Mouse (Mus musculus) hindbrain, embryonic 10.5 days (tissue): ENCODE measurements at regions not wholly inside any gene's neighbourhood (a gene's known extent, or its start where the extent isn't known, plus 50 kb on each side); places are given as distances from the start of the nearest gene placed in this dataset.

Experiments used
- DNase-seq: peaks from one replicate; pipeline ENCODE4 v3.0.0-alpha.2; 2017; ENCODE audit warnings: low spot score
- H3K27ac ChIP-seq: fragments of 300-500 bp; sonication (generic); 2 replicates; pipeline ENCODE4 v1.5.1; 2016; ENCODE audit warnings: mild to moderate bottlenecking, moderate library complexity
- H3K27me3 ChIP-seq: fragments of 300-500 bp; sonication (generic); 2 replicates; pipeline ENCODE4 v1.6.1; 2016; ENCODE audit warnings: mild to moderate bottlenecking; ENCODE audit not compliant: poor library complexity, insufficient read depth, severe bottlenecking
- H3K36me3 ChIP-seq: fragments of 300-500 bp; sonication (generic); 2 replicates; pipeline ENCODE4 v1.6.1; 2016; ENCODE audit warnings: mild to moderate bottlenecking, moderate library complexity
- H3K4me1 ChIP-seq: fragments of 300-500 bp; sonication (generic); replicated peaks from 2 replicates; pipeline ENCODE4 v1.6.1; 2016; ENCODE audit warnings: mild to moderate bottlenecking
- H3K4me3 ChIP-seq: fragments of 300-500 bp; sonication (generic); 2 replicates; pipeline ENCODE4 v1.5.1; 2016; ENCODE audit warnings: mild to moderate bottlenecking, moderate library complexity
- H3K9me3 ChIP-seq: fragments of 300-500 bp; sonication (generic); 2 replicates; pipeline ENCODE4 v1.6.1; 2016; ENCODE audit warnings: mild to moderate bottlenecking, moderate library complexity
- WGBS: fragments of 180-500 bp; shearing (Covaris S2); methylation state at CpG from one replicate; pipeline ENCODE4 v1.1.7; 2016; 5-methylcytosine and 5-hydroxymethylcytosine counted together

GRCm38 (mm10) chr13:107618369-107618771 is 425.9 kb upstream of the Smim15 start:
- DNase-seq = peak; percentile 38
- Histone ChIP-seq H3K9me3 (peaks cover 4% of the 10 kb centered on the region; the same call in 1 of the 2 replicates), H3K4me1 (peaks cover 42% of the 10 kb centered on the region), H3K27me3 (peaks cover 34% of the 10 kb centered on the region), H3K4me3 (peak overlapping the region; percentile 30; the same call in 1 of the 2 replicates), H3K36me3 (no peaks in the 10 kb centered on the region), H3K27ac (peak overlapping the region; percentile 79; the same call in 1 of the 2 replicates)
- 17% methylated on average over 8 of the region's 8 CpGs for WGBS

GRCm38 (mm10) chr13:107617582-107617981 is 426.7 kb upstream of the Smim15 start:
- no peak for DNase-seq
- Histone ChIP-seq H3K4me3 (no peak overlapping the region), H3K9me3 (peaks cover 9% of the 10 kb centered on the region; the same call in 1 of the 2 replicates), H3K4me1 (peaks cover 42% of the 10 kb centered on the region), H3K27me3 (peaks cover 31% of the 10 kb centered on the region), H3K36me3 (no peaks in the 10 kb centered on the region), H3K27ac (no peak overlapping the region)
- 36% methylated on average over 2 of the region's 2 CpGs for WGBS

- WGBS = 75% methylated on average over 4 of the region's 4 CpGs
- Histone ChIP-seq H3K4me1 (peaks cover 42% of the 10 kb centered on the region), H3K9me3 (peaks cover 9% of the 10 kb centered on the region; the same call in 1 of the 2 replicates), H3K36me3 (no peaks in the 10 kb centered on the region), H3K4me3 (no peak overlapping the region), H3K27me3 (peaks cover 23% of the 10 kb centered on the region), H3K27ac (no peak overlapping the region)
- no peak for DNase-seq
Observed at GRCm38 (mm10) chr13:107616775-107617174, 427.5 kb upstream of the Smim15 start.

GRCm38 (mm10) chr13:107608996-107609503 is 435.2 kb upstream of the Smim15 start:
- 84% methylated on average over 3 of the region's 3 CpGs for WGBS
- no peak for DNase-seq
- Histone ChIP-seq H3K4me1 (no peaks in the 10 kb centered on the region), H3K4me3 (no peak overlapping the region), H3K27ac (no peak overlapping the region), H3K9me3 (0 out of 2 replicates have a peak, but pooled peaks cover 5% of the 10 kb centered on the region), H3K36me3 (no peaks in the 10 kb centered on the region), H3K27me3 (0 out of 2 replicates have a peak, but pooled peaks cover 3% of the 10 kb centered on the region)

GRCm38 (mm10) chr13:107607294-107607693 is 437.0 kb upstream of the Smim15 start:
- WGBS = 81% methylated on average over 4 of the region's 4 CpGs

GRCm38 (mm10) chr13:107602149-107602548 is 442.1 kb upstream of the Smim15 start:
- Histone ChIP-seq H3K27ac (no peak overlapping the region), H3K27me3 (0 out of 2 replicates have a peak, but pooled peaks cover 3% of the 10 kb centered on the region), H3K4me3 (no peak overlapping the region), H3K4me1 (peaks cover 42% of the 10 kb centered on the region), H3K9me3 (peaks cover 13% of the 10 kb centered on the region), H3K36me3 (no peaks in the 10 kb centered on the region)
- no peak for DNase-seq
- 89% methylated on average over 5 of the region's 5 CpGs for WGBS

More at GRCm38 (mm10) chr13:107607294-107607693, 437.0 kb upstream of the Smim15 start:
- H3K27me3 ChIP-seq = no peaks in the 10 kb centered on the region
- H3K4me1 ChIP-seq = no peaks in the 10 kb centered on the region
- no peak overlapping the region for H3K27ac ChIP-seq
- no peak overlapping the region for H3K4me3 ChIP-seq
- no peaks in the 10 kb centered on the region for H3K36me3 ChIP-seq
- peaks cover 13% of the 10 kb centered on the region for H3K9me3 ChIP-seq
- no peak for DNase-seq

- H3K27me3 ChIP-seq = 0 out of 2 replicates have a peak, but pooled peaks cover 3% of the 10 kb centered on the region
- peak; percentile 20 for DNase-seq
- H3K36me3 ChIP-seq = no peaks in the 10 kb centered on the region
- peaks cover 43% of the 10 kb centered on the region for H3K4me1 ChIP-seq
- 84% methylated on average over 4 of the region's 4 CpGs for WGBS
- H3K27ac ChIP-seq = peak overlapping the region; percentile 80
- peaks cover 13% of the 10 kb centered on the region for H3K9me3 ChIP-seq
- peak overlapping the region; percentile 26; the same call in 1 of the 2 replicates for H3K4me3 ChIP-seq
Observed at GRCm38 (mm10) chr13:107601132-107601439, 443.2 kb upstream of the Smim15 start.

GRCm38 (mm10) chr13:107600331-107601131 is 443.7 kb upstream of the Smim15 start:
- H3K9me3 ChIP-seq = peaks cover 13% of the 10 kb centered on the region
- H3K27me3 ChIP-seq = 0 out of 2 replicates have a peak, but pooled peaks cover 3% of the 10 kb centered on the region
- no peaks in the 10 kb centered on the region for H3K36me3 ChIP-seq
- H3K27ac ChIP-seq = peak overlapping the region; percentile 80
- peak; percentile 69 for DNase-seq
- H3K4me1 ChIP-seq = peaks cover 45% of the 10 kb centered on the region
- peak overlapping the region; percentile 26 for H3K4me3 ChIP-seq
- WGBS = 30% methylated on average over 22 of the region's 22 CpGs

- Histone ChIP-seq H3K9me3 (peaks cover 13% of the 10 kb centered on the region), H3K27me3 (0 out of 2 replicates have a peak, but pooled peaks cover 3% of the 10 kb centered on the region), H3K36me3 (no peaks in the 10 kb centered on the region), H3K27ac (peak overlapping the region; percentile 46), H3K4me3 (no peak overlapping the region), H3K4me1 (peaks cover 55% of the 10 kb centered on the region)
- DNase-seq = no peak
- WGBS = 44% methylated on average over 4 of the region's 4 CpGs
Observed at GRCm38 (mm10) chr13:107599094-107599644, 445.1 kb upstream of the Smim15 start.

- peak; percentile 49 for DNase-seq
- peaks cover 61% of the 10 kb centered on the region for H3K4me1 ChIP-seq
- WGBS = 20% methylated on average over 1 of the region's 1 CpGs
Observed at GRCm38 (mm10) chr13:107598391-107598790, 445.9 kb upstream of the Smim15 start.

GRCm38 (mm10) chr13:107597217-107597616 is 447.0 kb upstream of the Smim15 start:
- Histone ChIP-seq H3K4me1 (peaks cover 61% of the 10 kb centered on the region), H3K27ac (no peak overlapping the region), H3K9me3 (no peaks in the 10 kb centered on the region), H3K36me3 (no peaks in the 10 kb centered on the region), H3K27me3 (0 out of 2 replicates have a peak, but pooled peaks cover 3% of the 10 kb centered on the region), H3K4me3 (no peak overlapping the region)
- WGBS = 80% methylated on average over 2 of the region's 2 CpGs
- DNase-seq = no peak

More at GRCm38 (mm10) chr13:107598391-107598790, 445.9 kb upstream of the Smim15 start:
- Histone ChIP-seq H3K27ac (peak overlapping the region; percentile 46), H3K27me3 (0 out of 2 replicates have a peak, but pooled peaks cover 3% of the 10 kb centered on the region), H3K4me3 (no peak overlapping the region), H3K36me3 (no peaks in the 10 kb centered on the region), H3K9me3 (peaks cover 5% of the 10 kb centered on the region)

GRCm38 (mm10) chr13:107596183-107596582 is 448.1 kb upstream of the Smim15 start:
- Histone ChIP-seq H3K27me3 (0 out of 2 replicates have a peak, but pooled peaks cover 3% of the 10 kb centered on the region), H3K27ac (no peak overlapping the region), H3K4me3 (no peak overlapping the region), H3K36me3 (no peaks in the 10 kb centered on the region), H3K4me1 (peaks cover 60% of the 10 kb centered on the region), H3K9me3 (no peaks in the 10 kb centered on the region)
- DNase-seq = no peak
- 78% methylated on average over 2 of the region's 2 CpGs for whole genome bisulfite sequencing
